Mouse (Mus musculus): ENCODE data around the gene Mgarp.
A peak's percentile ranks its signal among the peaks of the same experiment; 100 is the strongest.
"Not testable (repeated sequence)": the region's sequence is repeated elsewhere in the genome, so short reads cannot be mapped to it uniquely, and the experiment has no call there.

The Mgarp gene

GRCm38 (mm10) chr3:51397700-51398299, 1.3 kb upstream of the Mgarp start:
- DNase-seq (ENCODE audit: low spot score), result no peak

DNA sequence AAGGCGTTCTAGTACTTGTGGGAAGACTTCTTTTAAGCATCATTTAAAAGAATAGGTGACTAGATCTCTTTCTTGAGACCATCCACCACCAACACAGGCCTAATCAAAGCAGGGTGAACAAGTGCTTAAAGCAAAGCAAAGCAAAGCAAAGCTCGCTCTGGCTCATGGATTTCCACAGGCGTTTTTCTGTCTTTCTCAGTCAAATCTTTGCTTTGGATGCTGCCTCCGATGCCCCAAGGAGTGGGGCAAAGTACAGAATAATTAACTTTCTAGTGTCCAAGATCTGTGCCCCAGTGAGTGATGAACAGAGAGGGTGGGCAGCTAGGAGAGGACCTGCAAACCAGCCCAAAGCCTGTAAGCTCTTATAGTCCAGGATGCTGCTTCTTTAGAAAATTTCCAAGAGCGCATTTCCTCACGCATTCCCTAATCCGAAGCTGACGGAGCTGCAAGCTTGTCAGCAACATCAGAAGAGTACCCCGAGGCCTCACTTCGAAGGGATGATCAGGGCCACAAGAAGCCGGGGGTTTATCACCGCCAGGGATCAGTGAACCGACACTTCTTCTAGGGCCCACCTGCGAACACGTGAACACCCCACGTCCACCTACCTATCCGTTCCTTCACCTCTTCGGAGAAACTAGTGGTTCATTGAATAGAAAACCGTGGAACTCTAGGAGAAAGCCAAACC, 935 bp downstream of the Mgarp start:
- no peak for DNase-seq (ENCODE audit: low spot score)

DNA sequence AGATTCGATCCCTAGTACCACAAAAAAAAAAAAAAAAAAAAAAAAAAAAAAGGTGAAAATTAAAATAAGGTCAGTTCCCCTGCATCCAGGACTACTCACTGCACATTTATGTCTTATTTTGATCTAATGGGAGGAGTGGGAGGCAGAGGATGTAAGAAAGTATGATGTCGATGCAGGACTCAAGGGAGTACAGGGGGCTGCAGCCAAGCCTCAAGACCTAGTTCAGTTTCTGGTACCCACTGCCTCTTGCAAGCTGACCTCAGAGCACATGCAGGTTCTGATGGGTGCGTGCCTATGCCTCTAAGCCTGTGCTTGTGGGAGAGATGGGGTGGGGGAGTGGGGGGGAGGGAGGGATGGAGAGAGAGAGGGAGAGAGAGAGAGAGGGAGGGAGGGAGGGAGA, 1.7 kb downstream of the Mgarp start:
- no peak for DNase-seq (ENCODE audit: low spot score)

DNA sequence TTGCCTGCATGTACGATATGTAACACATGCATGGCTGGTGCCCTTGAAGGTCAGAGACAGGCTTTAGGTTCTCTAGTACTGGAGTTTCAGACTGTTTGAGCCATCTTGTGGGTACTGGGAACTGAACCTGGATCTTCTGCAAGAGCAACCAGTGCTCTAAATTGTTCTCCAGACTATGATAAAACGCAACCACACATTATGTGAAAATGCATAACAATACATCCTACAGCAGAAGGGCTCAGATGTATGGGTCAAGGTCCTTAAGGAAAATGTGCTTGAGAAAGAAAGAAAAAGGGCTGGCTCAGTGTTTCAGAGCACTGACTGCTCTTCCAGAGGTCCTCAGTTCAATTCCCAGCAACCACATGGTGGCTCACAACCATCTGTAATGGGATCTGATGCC, 2.9 kb downstream of the Mgarp start:
- DNase-seq (ENCODE audit: low spot score), result no peak

DNA sequence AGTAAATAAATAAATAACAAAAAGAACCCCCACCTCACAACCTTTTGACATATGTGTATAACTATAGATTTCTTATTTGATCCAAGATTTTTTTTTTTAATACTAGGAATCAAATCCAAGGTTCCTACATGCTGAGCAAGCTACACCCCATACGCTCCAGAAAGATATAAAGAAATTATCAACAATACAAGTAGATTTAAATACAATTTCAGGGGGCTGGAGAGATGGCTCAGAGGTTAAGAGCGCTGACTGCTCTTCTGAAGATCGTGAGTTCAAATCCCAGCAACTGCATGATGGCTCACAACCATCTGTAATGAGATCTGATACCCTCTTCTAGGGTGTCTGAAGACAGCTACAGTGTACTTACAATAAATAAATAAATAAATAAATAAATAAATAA, 3.5 kb downstream of the Mgarp start:
- DNase-seq (ENCODE audit: low spot score), result not testable (repeated sequence)

DNA sequence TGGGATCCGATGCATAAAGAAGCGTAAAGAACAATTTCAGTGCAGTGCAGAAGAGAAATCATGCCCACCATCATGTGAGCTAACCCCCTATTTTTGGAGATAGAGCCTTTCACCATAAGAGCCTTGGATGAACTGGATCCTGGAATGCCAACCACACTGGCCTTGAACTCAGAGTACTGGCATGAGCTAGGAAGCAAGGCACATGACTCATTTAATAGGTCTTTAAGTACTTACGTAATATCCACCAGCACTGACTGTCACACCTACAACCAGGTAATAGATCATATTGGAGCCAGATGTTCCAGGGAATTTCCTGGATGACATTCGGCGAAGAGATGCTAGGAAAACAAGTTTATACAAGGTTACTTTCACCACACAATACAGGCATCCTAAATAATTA, 4.9 kb downstream of the Mgarp start:
- no peak for DNase-seq (ENCODE audit: low spot score)

- DNase-seq (ENCODE audit: low spot score), result no peak
These were observed 5.4 kb downstream of the Mgarp start for GRCm38 (mm10) chr3:51391095-51391494.

DNA sequence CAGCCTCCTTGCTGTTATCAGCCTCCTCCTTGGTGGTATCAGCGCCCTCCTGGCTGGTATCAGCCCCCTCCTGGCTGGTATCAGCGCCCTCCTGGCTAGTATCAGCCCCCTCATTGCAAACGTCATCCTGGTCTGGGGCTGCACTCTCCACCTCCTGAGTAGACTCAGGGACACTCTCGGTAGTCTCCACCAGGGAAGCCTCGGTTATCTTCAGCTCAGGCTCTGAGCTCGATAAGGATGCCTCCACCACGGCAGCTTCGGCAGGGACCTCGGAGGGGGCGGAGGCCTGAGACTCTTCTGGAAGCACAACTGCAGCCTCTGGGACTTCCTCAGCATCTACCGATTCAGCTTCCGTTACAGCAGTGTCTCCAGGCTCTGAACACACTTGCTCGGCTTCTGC, 7.6 kb downstream of the Mgarp start:
- no peak for DNase-seq (ENCODE audit: low spot score)

DNA sequence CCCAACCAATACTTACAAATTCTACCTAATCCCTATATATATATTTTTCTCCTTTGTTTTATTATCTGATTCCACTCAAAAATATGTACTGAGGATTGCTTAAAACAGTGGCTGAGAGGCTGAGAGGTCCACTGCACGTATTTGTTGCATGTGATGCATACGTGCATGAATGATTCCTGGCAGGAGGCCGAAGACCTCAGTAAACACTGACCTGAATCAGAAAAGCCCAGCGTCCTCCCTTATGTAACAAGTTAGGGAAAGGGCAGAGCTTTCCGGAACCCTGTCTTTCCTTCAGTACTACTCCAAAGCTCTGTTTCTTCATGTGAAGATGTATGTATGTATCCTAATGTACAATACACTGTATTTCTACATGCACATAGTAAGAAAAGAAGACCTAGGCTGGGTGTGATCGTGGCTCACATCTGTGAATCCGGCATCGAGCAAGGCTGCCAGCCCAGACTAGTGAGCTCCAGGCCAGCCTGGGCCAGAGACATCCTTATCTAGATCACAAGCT, 8.6 kb downstream of the Mgarp start:
- no peak for DNase-seq (ENCODE audit: low spot score)

- no peak for DNase-seq (ENCODE audit: low spot score)
These were observed 9.4 kb downstream of the Mgarp start for GRCm38 (mm10) chr3:51387134-51387451.

DNA sequence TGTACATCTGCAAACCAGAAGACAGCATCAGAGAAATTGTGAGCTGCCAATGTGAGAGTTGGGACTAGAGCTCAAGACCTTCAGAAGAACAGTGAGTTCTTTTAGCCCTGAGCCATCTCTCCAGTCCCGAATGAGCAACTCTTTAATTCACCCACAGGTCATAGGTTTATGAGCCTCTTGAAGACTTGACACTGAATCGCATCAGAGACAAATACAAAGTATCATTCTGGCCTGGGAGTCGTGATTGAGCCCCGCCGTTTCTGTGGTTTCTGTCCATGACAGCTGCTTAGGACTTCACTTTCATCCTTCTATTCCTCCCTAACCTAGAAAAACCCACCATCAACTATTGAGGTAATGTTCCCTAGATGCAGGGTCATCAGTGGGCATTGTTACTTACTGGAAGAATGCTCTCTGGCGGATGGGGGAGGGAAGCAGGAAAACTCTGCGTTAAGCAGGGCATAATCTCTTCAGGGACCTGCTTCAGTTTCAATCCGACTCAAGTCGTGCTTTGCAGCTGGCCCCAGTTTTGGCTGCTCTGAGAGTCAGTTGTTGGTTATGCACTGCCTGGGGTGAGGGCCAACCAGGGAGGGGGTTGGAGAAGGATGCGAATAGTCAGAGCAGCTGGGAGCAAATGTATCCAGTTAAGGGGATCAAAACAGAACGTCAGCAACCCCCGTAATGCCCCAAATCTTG, 10.0 kb downstream of the Mgarp start:
- DNase-seq (ENCODE audit: low spot score), result no peak

DNA sequence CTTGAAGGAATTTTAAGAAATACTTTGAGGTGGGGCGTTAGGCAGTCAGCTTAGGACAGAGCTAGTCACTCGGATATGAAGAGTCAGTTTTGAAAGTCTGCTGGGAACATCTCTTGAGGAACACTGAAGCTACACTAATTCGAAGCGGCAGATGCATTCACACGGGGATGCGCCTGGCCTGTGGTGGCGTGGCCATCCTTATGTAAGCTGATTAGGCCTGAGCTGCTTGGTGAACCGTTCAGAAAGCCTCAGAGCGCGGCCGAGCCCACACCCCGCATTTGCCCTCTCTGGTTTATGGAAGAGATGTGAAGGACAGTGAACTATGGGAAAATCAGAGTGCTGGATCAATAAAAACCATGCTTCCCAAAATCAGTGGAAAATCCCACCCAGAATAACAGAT, 13.1 kb downstream of the Mgarp start:
- no peak for DNase-seq (ENCODE audit: low spot score)

- no peak for DNase-seq (ENCODE audit: low spot score)
These were observed 15.9 kb downstream of the Mgarp start for GRCm38 (mm10) chr3:51380660-51381014.

- DNase-seq (ENCODE audit: low spot score), result no peak
These were observed 16.5 kb downstream of the Mgarp start for GRCm38 (mm10) chr3:51379786-51380659.

- DNase-seq (ENCODE audit: low spot score), result no peak
These were observed 17.9 kb downstream of the Mgarp start for GRCm38 (mm10) chr3:51378665-51378946.

GRCm38 (mm10) chr3:51377878-51378664, 18.5 kb downstream of the Mgarp start:
- no peak for DNase-seq (ENCODE audit: low spot score)

- peak; percentile 61 for DNase-seq (ENCODE audit: low spot score)
These were observed 21.0 kb downstream of the Mgarp start for GRCm38 (mm10) chr3:51375307-51376265.

DNA sequence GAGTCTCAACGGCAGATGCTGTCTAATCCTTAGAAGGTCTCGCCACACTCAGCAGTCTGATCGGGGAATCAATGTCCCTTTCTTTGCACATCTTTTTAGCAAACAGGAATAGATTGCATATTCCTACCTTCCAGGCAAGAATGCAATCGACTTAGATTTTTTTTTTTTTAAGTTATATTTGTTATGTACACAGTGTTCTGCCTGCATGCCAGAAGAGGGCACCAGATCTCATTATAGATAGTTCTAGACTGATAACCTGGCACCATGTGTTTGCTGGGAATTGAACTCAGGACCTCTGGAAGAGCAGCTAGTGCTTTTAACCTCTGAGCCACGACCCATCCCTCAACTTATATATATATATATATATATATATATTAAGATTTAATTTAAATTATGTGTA, 23.0 kb downstream of the Mgarp start:
- DNase-seq (ENCODE audit: low spot score), result no peak

- no peak for DNase-seq (ENCODE audit: low spot score)
These were observed 23.7 kb downstream of the Mgarp start for GRCm38 (mm10) chr3:51372883-51373282.

GRCm38 (mm10) chr3:51371826-51372225, 24.7 kb downstream of the Mgarp start:
- DNase-seq (ENCODE audit: low spot score), result no peak

- no peak for DNase-seq (ENCODE audit: low spot score)
These were observed 28.5 kb downstream of the Mgarp start for GRCm38 (mm10) chr3:51368011-51368410.

All from layer of hippocampus, adult 11-12 months (tissue).